Mouse (Mus musculus) neural tube, embryonic 10.5 days (tissue): ENCODE data around the gene Gm26741.

ENCODE experiments used
- DNase-seq: peaks from one replicate; pipeline ENCODE4 v3.0.0-alpha.2; 2017; ENCODE audit warnings: low spot score; ENCODE audit errors: extremely low spot score

The Gm26741 gene

GRCm38 (mm10) chr10:52389438-52389837 is 30.9 kb downstream of the Gm26741 start:
- no peak for DNase-seq

- no peak for DNase-seq
Observed at GRCm38 (mm10) chr10:52391208-52391607, 32.6 kb downstream of the Gm26741 start.

GRCm38 (mm10) chr10:52396647-52397046 is 38.1 kb downstream of the Gm26741 start:
- DNase-seq = no peak

- DNase-seq = no peak
Observed at GRCm38 (mm10) chr10:52398715-52399114, 40.1 kb downstream of the Gm26741 start.

- no peak for DNase-seq
Observed at GRCm38 (mm10) chr10:52399722-52400121, 41.2 kb downstream of the Gm26741 start.

- no peak for DNase-seq
Observed at GRCm38 (mm10) chr10:52405160-52405559, 46.6 kb downstream of the Gm26741 start.

- no peak for DNase-seq
Observed at GRCm38 (mm10) chr10:52407526-52407925, 49.0 kb downstream of the Gm26741 start.
